Mouse (Mus musculus): ENCODE data around the gene Ston1. TPM values are rescaled to one million over a fixed set of nuclear protein-coding genes. Genes with fewer than 3 reads are reported as not detected.

Gene Ston1
- total RNA-seq (2023) = 0.41 to 0.77 TPM in 2 of 4 replicates, not detected in the others

DNA sequence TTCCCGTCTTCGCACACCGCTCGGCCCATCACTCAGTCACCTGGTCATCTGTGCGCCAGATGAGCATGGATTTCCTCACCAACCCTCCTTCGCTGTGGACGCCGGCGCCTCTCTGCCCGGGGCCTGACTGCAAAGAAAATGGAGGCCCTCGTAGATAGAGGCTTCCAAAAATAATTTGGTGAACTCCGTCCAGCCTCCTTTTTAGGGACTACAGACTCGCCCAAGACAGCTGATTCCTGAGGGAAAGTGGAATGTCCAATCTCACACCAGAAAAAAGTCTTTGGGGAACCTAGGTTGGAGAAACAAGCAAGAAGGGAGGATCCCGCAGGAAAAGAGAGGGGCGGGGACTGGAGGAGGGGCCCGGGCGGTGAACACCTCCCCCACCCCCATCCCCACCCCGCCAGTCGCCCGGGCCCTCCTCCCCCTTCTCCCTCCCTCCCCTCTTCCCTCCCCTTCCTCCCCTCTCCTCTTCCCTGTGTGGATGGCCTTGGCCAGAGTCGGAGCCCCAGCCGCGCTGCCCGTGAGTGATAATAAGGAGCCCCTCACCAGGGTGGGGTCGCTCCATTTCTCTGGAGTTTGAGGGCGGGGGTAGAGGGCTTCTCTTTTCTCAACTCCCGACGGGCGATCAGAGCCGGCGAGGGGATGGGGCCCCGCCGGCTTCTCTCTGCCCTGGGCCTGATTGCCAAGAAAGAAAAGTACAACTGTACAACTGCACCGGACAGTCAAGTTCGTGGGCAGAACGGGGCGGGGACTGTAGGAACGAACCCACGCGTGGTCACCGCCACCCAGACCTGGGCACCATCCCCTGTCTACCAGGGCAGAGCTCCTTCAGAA is at the start of gene Ston1:
TSS of gene Ston1 (plus strand) at position 463 of the 834 bp plus-strand sequence.

DNA sequence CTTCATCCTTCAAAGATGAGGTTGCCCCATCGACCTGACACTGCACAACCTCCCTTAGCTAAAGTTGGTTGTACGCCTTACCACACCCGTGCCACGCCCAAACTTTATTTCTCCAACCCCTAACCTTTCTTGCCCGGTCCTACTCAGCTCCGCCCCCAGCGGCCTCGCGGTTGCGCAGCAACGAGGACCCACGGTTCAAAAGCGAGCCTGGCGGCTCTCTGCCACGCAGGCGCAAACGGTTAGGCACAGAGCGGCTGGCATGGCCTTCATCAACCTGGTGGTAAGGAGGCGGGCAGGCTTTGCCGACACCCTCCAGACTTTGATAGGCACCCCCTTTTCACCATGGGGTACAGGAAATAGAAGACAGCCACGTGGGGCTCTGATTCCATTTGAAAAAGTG is 71.0 kb downstream of the Ston1 start, which contains the start of gene Gtf2a1l:
TSS of gene Gtf2a1l (plus strand) at position 209 of the 400 bp plus-strand sequence.

Other genes with a start within 250 kb of the Ston1 start
- 23.5 to 31.2 TPM (median 27.2 TPM) in 4 replicates for gene Foxn2, start 157.0 kb upstream of the Ston1 start, total RNA-seq (2023)
- gene Ppp1r21, start 67.6 kb upstream of the Ston1 start, total RNA-seq (2023) = 70.9 to 87.7 TPM (median 75.8 TPM) in 4 replicates
- gene Gtf2a1l, start 71.0 kb downstream of the Ston1 start, total RNA-seq (2023) = not detected in 4 replicates
- gene Lhcgr, start 194.3 kb downstream of the Ston1 start, total RNA-seq (2023) = not detected in 4 replicates